Mouse (Mus musculus) ES-Bruce4 (cell line): ENCODE measurements at regions not wholly inside any gene's neighbourhood (a gene's known extent, or its start where the extent isn't known, plus 50 kb on each side); places are given as distances from the start of the nearest gene placed in this dataset.

Experiments
- CTCF ChIP-seq: IDR thresholded peaks from one replicate; pipeline ENCODE4 v1.8.1; 2011; ENCODE audit warnings: low read depth, low read length
- EP300 ChIP-seq: IDR thresholded peaks from 2 replicates; pipeline ENCODE4 v1.6.1; 2011; ENCODE audit warnings: low read depth, low read length; ENCODE audit not compliant: insufficient read depth
- POLR2A ChIP-seq: IDR thresholded peaks from one replicate; pipeline ENCODE4 v1.8.1; 2011; ENCODE audit warnings: low read length; ENCODE audit not compliant: insufficient read depth

DNA sequence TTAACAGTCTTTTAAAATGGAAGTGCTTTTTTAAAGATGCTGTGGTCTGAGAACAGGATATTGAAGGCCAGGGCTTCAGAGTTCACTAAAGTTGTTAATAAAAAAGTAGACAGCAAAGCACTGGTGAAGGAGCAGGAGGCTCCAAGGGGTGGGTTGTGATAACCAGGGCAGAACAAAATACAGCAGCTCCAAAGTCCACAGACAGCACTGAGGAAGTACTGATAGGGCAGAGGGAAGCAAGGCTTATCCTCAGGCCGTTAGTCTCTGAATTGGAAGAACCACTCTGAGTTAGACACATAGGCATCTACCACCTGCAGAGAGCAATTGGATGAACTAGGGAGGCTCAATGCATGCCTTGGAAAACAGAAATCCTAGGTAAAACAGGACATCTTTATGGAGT, 62.1 kb downstream of the P2ry1 start:
- TF ChIP-seq CTCF: no peak
- TF ChIP-seq EP300: no peak
- no peak for TF ChIP-seq POLR2A
